Mouse (Mus musculus) G1E-ER4 (cell line): ENCODE measurements around the gene Dnajb9. TPM values are rescaled to one million over a fixed set of nuclear protein-coding genes. Genes with fewer than 3 reads are reported as not detected.

Source experiments
- GATA1 ChIP-seq: IDR thresholded peaks from one replicate; pipeline ENCODE4 v1.8.0; 2012; ENCODE audit warnings: low read length, inconsistent platforms
- polyA plus RNA-seq: library from polyadenylated mRNA; stranded (reverse); fragments of >175 nt; gene quantifications from 2 replicates; pipeline ENCODE4 v1.2.3, GENCODE M21; 2012

Gene Dnajb9
- polyA plus RNA-seq, 1 experiment, result 4.7 TPM

GRCm38 (mm10) chr12:44176331-44177037 is 33.6 kb downstream of the Dnajb9 start:
- no peak for TF ChIP-seq GATA1

- TF ChIP-seq GATA1, result no peak
These were observed 43.2 kb downstream of the Dnajb9 start for GRCm38 (mm10) chr12:44166949-44167348.

- no peak for TF ChIP-seq GATA1
These were observed 50.8 kb downstream of the Dnajb9 start for GRCm38 (mm10) chr12:44159349-44159748.

Other genes with a start within 250 kb of the Dnajb9 start
- gene Pnpla8, start 11.0 kb upstream of the Dnajb9 start, polyA plus RNA-seq, result 8.7 and 12.6 TPM in 2 replicates
- not detected in 2 replicates for gene Nrcam, start 118.6 kb upstream of the Dnajb9 start, polyA plus RNA-seq